Mouse (Mus musculus) MEL (cell line): ENCODE results near the gene Cmtm2b. TPM values are rescaled to one million over a fixed set of nuclear protein-coding genes. Genes with fewer than 3 reads are reported as not detected.

ENCODE experiments used
- DNase-seq: peaks from one replicate; pipeline ENCODE4 v3.0.0; 2011; ENCODE audit warnings: low read depth, low spot score
- H3K27ac ChIP-seq: 2 replicates; pipeline ENCODE4 v1.5.1; 2012; ENCODE audit warnings: low read depth, mild to moderate bottlenecking, control low read depth, low read length, moderate library complexity; ENCODE audit not compliant: control insufficient read depth
- H3K27me3 ChIP-seq, 2 experiments: fragments of 150-350 bp in 1 of 2; sonication (generic) in 1 of 2; 2 replicates each; pipeline ENCODE4 v1.6.1; 2012; ENCODE audit warnings: low read length in 2 of 2, mild to moderate bottlenecking in 2 of 2, improper control_type of control experiment in 1 of 2, moderate library complexity in 1 of 2; ENCODE audit not compliant: insufficient read depth in 2 of 2, control insufficient read depth in 1 of 2
- H3K36me3 ChIP-seq, 2 experiments: 2 replicates each; pipeline ENCODE4 v1.6.1; 2012 to 2014; ENCODE audit warnings: low read length in 2 of 2, improper control_type of control experiment in 1 of 2, inconsistent platforms in 1 of 2, mild to moderate bottlenecking in 1 of 2; ENCODE audit not compliant: insufficient read depth in 2 of 2, control insufficient read depth in 1 of 2
- H3K4me1 ChIP-seq, 2 experiments: fragments of 150-350 bp in 1 of 2; sonication (generic) in 1 of 2; 2 replicates each; pipeline ENCODE4 v1.6.1; 2012; ENCODE audit warnings: low read length in 2 of 2, improper control_type of control experiment in 1 of 2, mild to moderate bottlenecking in 1 of 2; ENCODE audit not compliant: insufficient read depth in 2 of 2, control insufficient read depth in 1 of 2
- H3K4me3 ChIP-seq, 2 experiments: fragments of 150-350 bp in 1 of 2; sonication (generic) in 1 of 2; 2 replicates each; pipeline ENCODE4 v1.5.1; 2012; ENCODE audit warnings: low read depth in 2 of 2, low read length in 2 of 2, mild to moderate bottlenecking in 2 of 2, moderate library complexity in 2 of 2, control low read depth in 1 of 2, improper control_type of control experiment in 1 of 2; ENCODE audit not compliant: control insufficient read depth in 1 of 2, insufficient read depth in 1 of 2
- H3K79me2 ChIP-seq: 2 replicates; pipeline ENCODE4 v1.6.1; 2012; ENCODE audit warnings: mild to moderate bottlenecking, low read length, moderate library complexity; ENCODE audit not compliant: control insufficient read depth, poor library complexity, insufficient read depth
- H3K9ac ChIP-seq: 2 replicates; pipeline ENCODE4 v1.6.1; 2012; ENCODE audit warnings: low read depth, mild to moderate bottlenecking, control low read depth, low read length, moderate library complexity; ENCODE audit not compliant: control insufficient read depth, poor library complexity, severe bottlenecking
- H3K9me3 ChIP-seq: fragments of 150-350 bp; sonication (generic); replicated peaks from 2 replicates; pipeline ENCODE4 v1.6.1; 2012; ENCODE audit warnings: mild to moderate bottlenecking, low read length, improper control_type of control experiment, moderate library complexity; ENCODE audit not compliant: insufficient read depth
- CHD2 ChIP-seq: IDR thresholded peaks from 2 replicates; pipeline ENCODE4 v1.6.1; 2011; ENCODE audit warnings: low read length, improper control_type of control experiment
- CTCF ChIP-seq, 3 experiments: IDR thresholded peaks in 2 of 3; conservative IDR thresholded peaks in 1 of 3; 2 replicates each; pipeline ENCODE4 v1.5.1; 2011 to 2012; ENCODE audit warnings: low read length in 3 of 3, low read depth in 2 of 3, mild to moderate bottlenecking in 2 of 3, improper control_type of control experiment in 1 of 3, inconsistent platforms in 1 of 3, mixed read lengths in 1 of 3, moderate library complexity in 1 of 3; ENCODE audit not compliant: control insufficient read depth in 1 of 3, insufficient read depth in 1 of 3, poor library complexity in 1 of 3, severe bottlenecking in 1 of 3
- ELF1 ChIP-seq: IDR thresholded peaks from 2 replicates; pipeline ENCODE4 v1.6.1; 2014; ENCODE audit warnings: low read depth, mild to moderate bottlenecking, inconsistent platforms, low read length, improper control_type of control experiment, moderate library complexity
- ETS1 ChIP-seq: IDR thresholded peaks from 2 replicates; pipeline ENCODE4 v1.6.1; 2012; ENCODE audit warnings: low read depth, mild to moderate bottlenecking, inconsistent platforms, low read length, improper control_type of control experiment, moderate library complexity
- HCFC1 ChIP-seq: IDR thresholded peaks from 2 replicates; pipeline ENCODE4 v1.6.1; 2012; ENCODE audit warnings: low read depth, mild to moderate bottlenecking, inconsistent platforms, low read length, improper control_type of control experiment, moderate library complexity
- KAT2A ChIP-seq: conservative IDR thresholded peaks from 2 replicates; pipeline ENCODE4 v1.6.1; 2012; ENCODE audit warnings: low read depth, low read length, improper control_type of control experiment, inconsistent platforms
- MXI1 ChIP-seq: IDR thresholded peaks from 2 replicates; pipeline ENCODE4 v1.6.1; 2011; ENCODE audit warnings: mild to moderate bottlenecking, low read depth, low read length, improper control_type of control experiment
- NELFE ChIP-seq: IDR thresholded peaks from 2 replicates; pipeline ENCODE4 v1.6.1; 2011; ENCODE audit warnings: low read depth, low read length, improper control_type of control experiment
- POLR2A ChIP-seq, 2 experiments: IDR thresholded peaks; 2 replicates each; pipeline ENCODE4 v1.6.1; 2011 to 2012; ENCODE audit warnings: low read length in 2 of 2, mild to moderate bottlenecking in 2 of 2, control low read depth in 1 of 2, improper control_type of control experiment in 1 of 2, low read depth in 1 of 2, moderate library complexity in 1 of 2; ENCODE audit not compliant: control insufficient read depth in 1 of 2, insufficient read depth in 1 of 2, poor library complexity in 1 of 2
- RAD21 ChIP-seq: IDR thresholded peaks from 2 replicates; pipeline ENCODE4 v1.6.1; 2011; ENCODE audit warnings: mild to moderate bottlenecking, low read depth, low read length, improper control_type of control experiment
- SIN3A ChIP-seq: IDR thresholded peaks from 2 replicates; pipeline ENCODE4 v1.6.1; 2012; ENCODE audit warnings: low read length, improper control_type of control experiment, inconsistent platforms
- TBP ChIP-seq: IDR thresholded peaks from 2 replicates; pipeline ENCODE4 v1.8.0; 2011; ENCODE audit warnings: low read depth, low read length, improper control_type of control experiment
- TCF12 ChIP-seq: IDR thresholded peaks from 2 replicates; pipeline ENCODE4 v1.6.1; 2014; ENCODE audit warnings: low read depth, mild to moderate bottlenecking, inconsistent platforms, low read length, improper control_type of control experiment, moderate library complexity
- USF1 ChIP-seq: IDR thresholded peaks from 2 replicates; pipeline ENCODE4 v1.6.1; 2014; ENCODE audit warnings: low read depth, mild to moderate bottlenecking, inconsistent platforms, low read length, improper control_type of control experiment, moderate library complexity
- USF2 ChIP-seq, 2 experiments: IDR thresholded peaks; 2 replicates each; pipeline ENCODE4 v1.6.1; 2011 to 2012; ENCODE audit warnings: improper control_type of control experiment in 2 of 2, low read length in 2 of 2, borderline replicate concordance in 1 of 2, inconsistent platforms in 1 of 2, low read depth in 1 of 2, mild to moderate bottlenecking in 1 of 2; ENCODE audit not compliant: insufficient read depth in 1 of 2
- ZC3H11A ChIP-seq: IDR thresholded peaks from 2 replicates; pipeline ENCODE4 v1.6.1; 2012; ENCODE audit warnings: low read depth, mild to moderate bottlenecking, inconsistent platforms, low read length, improper control_type of control experiment
- ZMIZ1 ChIP-seq: IDR thresholded peaks from 2 replicates; pipeline ENCODE4 v1.6.1; 2012; ENCODE audit warnings: low read depth, mild to moderate bottlenecking, inconsistent platforms, low read length, improper control_type of control experiment, moderate library complexity
- polyA plus RNA-seq, 2 experiments: library from polyadenylated mRNA; stranded (reverse) in 1 of 2; unstranded in 1 of 2; fragments of >175 nt in 1 of 2; fragments of >200 nt in 1 of 2; gene quantifications; 2 replicates each; pipeline versions ENCODE4 v1.2.1 to v1.2.4; 2012; ENCODE audit warnings: low replicate concordance in 2 of 2, low read depth in 1 of 2; ENCODE audit not compliant: insufficient read length in 2 of 2, insufficient read depth in 1 of 2, missing spikeins in 1 of 2
- total RNA-seq: library from RNA; depleted of rRNA; stranded (reverse); fragments of 300-350 nt; gene quantifications from 2 replicates; pipeline ENCODE4 v1.2.3, GENCODE M21; 2012

Gene Cmtm2b
- total and polyA plus RNA-seq, 3 experiments = not detected

DNA sequence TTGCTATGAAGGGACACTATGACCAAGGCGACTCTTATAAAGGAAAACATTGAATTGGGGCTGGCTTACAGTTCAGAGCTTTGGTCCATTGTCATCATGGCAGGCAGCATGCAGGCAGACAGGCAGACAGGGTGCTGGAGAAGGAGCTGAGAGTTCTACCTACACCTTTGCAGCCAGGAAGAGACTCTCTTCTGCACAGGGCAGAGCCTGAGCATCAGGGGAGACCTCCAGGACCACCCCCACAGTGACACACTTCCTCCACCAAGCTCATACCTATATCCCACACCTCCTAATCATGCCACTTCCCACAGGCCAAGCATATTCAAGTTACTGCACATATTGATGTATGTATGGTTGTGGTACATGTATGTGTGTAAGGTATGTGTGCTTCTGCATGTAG, 14.8 kb downstream of the Cmtm2b start:
- no peak for TF ChIP-seq TBP
- no peak for TF ChIP-seq ETS1
- no peak for TF ChIP-seq NELFE
- no peak for TF ChIP-seq ZMIZ1
- TF ChIP-seq ZC3H11A = no peak
- Histone ChIP-seq H3K27ac (no peak overlapping the region), H3K9me3 (no peaks in the 10 kb centered on the region), H3K4me3 (no peak overlapping the region), H3K4me1 (peaks cover 7 to 22% of the 10 kb centered on the region in 2 experiments), H3K27me3 (no peaks in the 10 kb centered on the region), H3K79me2 (peaks cover 9% of the 10 kb centered on the region), H3K36me3 (peaks cover 0 to 21% of the 10 kb centered on the region in 2 experiments; a peak in 2 of 4 replicates), H3K9ac (no peak overlapping the region)
- no peak for DNase-seq

DNA sequence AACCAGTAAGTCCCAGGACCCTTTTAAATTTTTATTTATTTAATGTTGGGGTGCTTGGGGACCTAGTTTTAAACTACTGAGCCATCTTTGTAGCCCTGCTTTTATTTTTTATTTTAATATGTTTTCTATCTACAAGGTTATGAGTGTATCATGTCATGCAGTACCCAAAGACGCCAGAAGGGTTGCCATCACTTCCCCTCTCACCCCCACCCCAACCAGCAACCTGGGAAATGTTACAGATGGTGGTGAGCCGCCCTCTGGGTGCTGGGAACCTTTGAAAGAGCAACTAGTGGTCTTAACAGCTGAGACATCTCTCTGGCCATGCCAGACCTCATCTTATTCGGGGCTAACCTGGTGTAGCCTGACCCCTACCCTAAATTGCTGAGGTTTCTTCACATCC, 15.9 kb downstream of the Cmtm2b start:
- Histone ChIP-seq H3K36me3 (peaks cover 0 to 20% of the 10 kb centered on the region in 2 experiments; a peak in 2 of 4 replicates), H3K9me3 (no peaks in the 10 kb centered on the region), H3K4me3 (no peak overlapping the region), H3K9ac (no peak overlapping the region), H3K4me1 (peaks cover 5 to 22% of the 10 kb centered on the region in 2 experiments), H3K27ac (no peak overlapping the region), H3K79me2 (peaks cover 10% of the 10 kb centered on the region), H3K27me3 (no peaks in the 10 kb centered on the region)
- peak; percentile 63 for DNase-seq
- no peak for TF ChIP-seq RAD21
- TF ChIP-seq CTCF (IDR thresholded peaks at IDR 0.05 in 2 of 3, conservative IDR thresholded peaks at IDR 0.05 in 1 of 3; ENCODE audit: control insufficient read depth in 1 of 3, insufficient read depth in 1 of 3, low read depth in 2 of 3, low read length in 3 of 3, poor library complexity in 1 of 3, severe bottlenecking in 1 of 3) = peak; percentile 13 to 40 (median 36); a peak in 4 of 6 replicates

DNA sequence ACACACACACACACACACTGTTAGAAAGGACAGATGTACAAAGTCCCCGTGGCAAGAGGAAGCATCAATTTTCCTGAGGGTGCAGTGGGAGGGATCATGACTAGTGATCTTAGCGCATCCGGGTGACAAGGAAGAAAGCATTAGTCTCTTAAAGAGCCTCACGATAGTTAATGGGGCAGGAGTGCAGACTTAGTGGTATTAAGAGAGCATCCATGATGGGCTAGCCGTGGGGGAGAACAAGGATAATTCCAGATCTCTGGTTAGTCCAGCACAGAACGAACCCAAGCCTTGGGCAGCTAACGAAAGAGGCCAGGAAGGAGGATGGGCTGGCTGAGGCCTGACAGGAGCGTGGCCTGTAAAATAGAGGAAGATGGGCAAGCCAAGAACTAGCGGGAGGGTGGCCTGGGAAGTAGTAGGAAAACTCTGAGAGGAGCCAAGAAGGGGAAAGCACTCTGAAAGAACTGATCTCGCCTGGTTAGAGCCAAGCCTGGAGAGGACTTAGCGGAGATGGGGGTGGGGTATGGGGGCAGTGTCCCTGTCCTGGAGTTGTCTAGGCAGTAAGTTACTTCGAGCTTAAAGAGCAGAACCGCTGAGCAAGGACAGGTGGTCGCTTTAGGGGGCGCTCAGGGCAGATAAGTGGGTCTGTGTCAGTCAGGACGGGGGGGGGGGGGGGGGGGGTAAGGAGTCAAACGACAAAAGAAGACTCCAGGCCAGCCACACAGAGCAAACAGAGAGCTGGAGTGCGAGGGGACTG, 17.4 kb downstream of the Cmtm2b start, which contains the start of gene Cmtm3:
Gene Cmtm3 (plus strand): TSS at position 182 of the 754 bp plus-strand sequence.
- H3K9me3 ChIP-seq = no peaks in the 10 kb centered on the region
- peaks cover 0 to 11% of the 10 kb centered on the region in 2 experiments; a peak in 2 of 4 replicates for H3K36me3 ChIP-seq
- H3K4me3 ChIP-seq = peak within 1 kb of the TSS; percentile 59 to 90
- peaks cover 10% of the 10 kb centered on the region for H3K79me2 ChIP-seq
- TF ChIP-seq POLR2A (IDR thresholded peaks at IDR 0.05; ENCODE audit: control insufficient read depth in 1 of 2, insufficient read depth in 1 of 2, low read depth in 1 of 2, low read length in 2 of 2, poor library complexity in 1 of 2) (0 out of 4 replicates have a peak, but pooled peaks of 1 of the 2 experiments have one; percentile 37), ELF1 (peak; percentile 55; the same call in 1 of the 2 replicates), USF1 (no peak), HCFC1 (peak; percentile 56; the same call in 1 of the 2 replicates), CHD2 (no peak), MXI1 (peak; percentile 30; the same call in 1 of the 2 replicates), NELFE (peak; percentile 46; the same call in 1 of the 2 replicates), TCF12 (0 out of 2 replicates have a peak, but pooled peaks have one; percentile 3), USF2 (IDR thresholded peaks at IDR 0.05; ENCODE audit: borderline replicate concordance in 1 of 2, insufficient read depth in 1 of 2, low read depth in 1 of 2, low read length in 2 of 2) (no peak), SIN3A (peak; percentile 26; the same call in 1 of the 2 replicates), KAT2A (no peak)
- H3K27ac ChIP-seq = peak within 1 kb of the TSS; percentile 66
- DNase-seq = peak; percentile 74
- H3K4me1 ChIP-seq = peaks cover 0 to 10% of the 10 kb centered on the region in 2 experiments; a peak in 2 of 4 replicates
- peak within 1 kb of the TSS; percentile 76 for H3K9ac ChIP-seq
- no peaks in the 10 kb centered on the region for H3K27me3 ChIP-seq
